Mouse (Mus musculus) gastrocnemius, adult 2 months (tissue): Measurements from ENCODE around the gene Fbf1. TPM values are rescaled to one million over a fixed set of nuclear protein-coding genes. Genes with fewer than 3 reads are reported as not detected.

Experiments used
- DNase-seq: peaks from one replicate; pipeline ENCODE4 v3.0.0; 2022
- H3K27ac ChIP-seq: fragments of 200-600 bp; 2 replicates; pipeline ENCODE4 v1.8.1; 2022; ENCODE audit warnings: mild to moderate bottlenecking
- H3K4me3 ChIP-seq: fragments of 200-600 bp; 2 replicates; pipeline ENCODE4 v1.8.1; 2022; ENCODE audit warnings: mild to moderate bottlenecking, moderate library complexity
- CTCF ChIP-seq: fragments of 200-600 bp; IDR thresholded peaks from 2 replicates; pipeline ENCODE4 v1.8.1; 2022; ENCODE audit warnings: antibody characterized with exemption, mild to moderate bottlenecking, moderate library complexity
- intact Hi-C: fragments of 180-260 bp; cut with DNase I; formaldehyde crosslinking; loops from one replicate; pipeline ENCODE4 v1.15.1; 2025
- long read RNA-seq, 2 experiments: library from polyadenylated mRNA; stranded (forward); transcript quantifications; one replicate each; pipeline ENCODE4 v2.0.0; 2021
- total RNA-seq, 2 experiments: library from RNA; stranded (reverse); gene quantifications; 2 replicates each; pipeline ENCODE4 v1.2.3; 2021

Fbf1 gene
- total RNA-seq: 10 to 100 TPM; 10.5 to 11.5 TPM
- long read RNA-seq, experiment 1, partial matches to known transcripts: 4 of 9 reads
- long read RNA-seq, experiment 1, other reads (novel, unspliced or antisense): 5 of 9 reads
- long read RNA-seq, experiment 2, full-length matches to known transcripts: 2 of 9 reads
- long read RNA-seq, experiment 2, partial matches to known transcripts: 2 of 9 reads
- long read RNA-seq, experiment 2, other reads (novel, unspliced or antisense): 5 of 9 reads

DNA sequence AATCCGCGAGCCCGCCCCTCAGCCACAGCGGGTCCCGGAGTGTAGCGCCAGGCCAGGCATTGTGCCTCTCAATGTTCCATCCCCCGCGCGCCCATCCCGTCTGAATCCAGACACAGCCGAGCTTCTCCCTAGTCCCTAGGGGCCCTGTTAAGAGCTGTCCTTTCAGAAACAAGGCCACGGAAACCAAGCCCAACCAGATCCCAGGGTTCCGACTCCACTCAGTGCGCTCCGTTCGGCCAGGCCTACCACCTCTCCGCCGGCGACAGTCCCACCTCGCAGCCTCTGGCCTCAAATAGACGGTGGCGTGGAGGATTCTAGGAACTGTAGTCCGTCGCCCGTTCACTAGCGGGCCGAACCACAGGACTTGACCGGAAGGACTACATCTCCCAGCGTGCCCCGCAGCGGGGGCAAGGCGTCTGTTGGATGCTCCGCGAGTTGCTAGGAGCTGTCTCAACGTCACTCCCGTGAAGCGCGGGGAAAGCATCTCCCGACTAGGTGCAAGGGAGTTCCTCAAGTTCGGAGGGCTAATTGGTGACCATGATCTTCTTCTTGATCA lies at the start of gene Fbf1:
Fbf1 (minus strand) TSS at position 283 of the 556 bp plus-strand sequence.
- intact Hi-C loops: no loop called here
- peak within 1 kb of the TSS; percentile 89 for H3K27ac ChIP-seq
- TF ChIP-seq CTCF: peak; percentile 2; the same call in 1 of the 2 replicates
- peak within 1 kb of the TSS; percentile 88 for H3K4me3 ChIP-seq
- peak; percentile 96 for DNase-seq

DNA sequence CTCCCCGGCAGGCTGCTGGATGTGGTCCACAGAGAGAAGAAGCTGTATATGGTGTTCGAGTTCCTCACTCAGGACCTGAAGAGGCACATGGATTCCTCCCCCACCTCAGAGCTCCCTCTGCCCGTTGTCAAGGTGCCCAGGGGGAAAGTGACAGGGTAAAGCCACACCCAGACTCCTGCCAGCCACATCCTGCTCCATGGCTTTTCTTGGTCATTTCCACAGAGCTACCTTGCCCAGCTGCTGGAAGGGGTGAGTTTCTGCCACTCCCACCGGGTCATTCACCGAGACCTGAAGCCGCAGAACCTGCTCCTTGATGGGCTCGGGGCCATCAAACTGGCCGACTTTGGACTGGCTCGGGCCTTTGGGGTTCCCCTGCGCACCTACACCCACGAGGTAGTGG lies 48.6 kb upstream of the Fbf1 start:
- intact Hi-C loops: no loop called here
- Histone ChIP-seq H3K27ac (no peak overlapping the region), H3K4me3 (no peak overlapping the region)
- TF ChIP-seq CTCF: no peak
- no peak for DNase-seq

DNA sequence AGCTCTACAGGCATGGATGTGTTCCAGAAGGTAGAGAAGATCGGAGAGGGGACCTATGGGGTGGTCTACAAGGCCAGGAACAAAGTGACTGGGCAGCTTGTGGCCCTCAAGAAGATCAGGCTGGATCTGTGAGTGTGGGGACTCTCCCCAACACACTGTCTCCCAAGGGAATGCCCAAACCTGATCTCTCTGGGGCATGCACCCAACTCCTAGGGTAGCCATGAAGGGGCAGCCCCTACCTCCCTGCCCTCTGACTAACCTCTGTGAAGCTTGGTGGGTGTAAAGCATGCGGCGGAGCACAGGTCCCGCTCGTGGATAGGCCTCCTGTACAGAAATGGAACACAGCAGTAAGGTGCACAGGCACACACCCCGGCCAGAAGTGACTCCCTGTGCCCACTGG lies 48.0 kb upstream of the Fbf1 start:
- intact Hi-C loops: no loop called here
- no peak for TF ChIP-seq CTCF
- no peak for DNase-seq
- no peak overlapping the region for H3K27ac ChIP-seq
- H3K4me3 ChIP-seq: no peak overlapping the region

DNA sequence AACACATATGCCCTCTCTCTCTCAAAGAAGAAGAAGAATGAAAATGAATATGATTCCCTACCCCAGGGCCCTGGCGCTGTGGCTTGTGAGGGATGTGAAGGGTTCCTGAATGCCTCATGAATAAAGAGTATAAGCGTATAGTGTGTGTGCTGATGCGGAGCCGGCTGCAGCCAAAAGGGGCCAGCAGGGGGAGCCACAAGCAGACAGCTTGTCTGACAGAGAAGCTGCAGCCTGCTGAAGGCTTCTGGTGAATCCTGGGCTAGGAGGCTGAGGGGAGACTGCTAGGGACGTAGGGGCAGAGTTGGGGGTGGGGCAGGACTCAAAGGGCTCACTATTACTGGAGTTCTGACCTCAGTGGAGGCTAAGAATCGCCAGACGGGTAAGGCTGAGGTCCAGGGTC lies 47.2 kb upstream of the Fbf1 start:
- intact Hi-C loops: no loop called here
- H3K4me3 ChIP-seq: no peak overlapping the region
- H3K27ac ChIP-seq: no peak overlapping the region
- no peak for DNase-seq
- peak; percentile 40 for TF ChIP-seq CTCF

DNA sequence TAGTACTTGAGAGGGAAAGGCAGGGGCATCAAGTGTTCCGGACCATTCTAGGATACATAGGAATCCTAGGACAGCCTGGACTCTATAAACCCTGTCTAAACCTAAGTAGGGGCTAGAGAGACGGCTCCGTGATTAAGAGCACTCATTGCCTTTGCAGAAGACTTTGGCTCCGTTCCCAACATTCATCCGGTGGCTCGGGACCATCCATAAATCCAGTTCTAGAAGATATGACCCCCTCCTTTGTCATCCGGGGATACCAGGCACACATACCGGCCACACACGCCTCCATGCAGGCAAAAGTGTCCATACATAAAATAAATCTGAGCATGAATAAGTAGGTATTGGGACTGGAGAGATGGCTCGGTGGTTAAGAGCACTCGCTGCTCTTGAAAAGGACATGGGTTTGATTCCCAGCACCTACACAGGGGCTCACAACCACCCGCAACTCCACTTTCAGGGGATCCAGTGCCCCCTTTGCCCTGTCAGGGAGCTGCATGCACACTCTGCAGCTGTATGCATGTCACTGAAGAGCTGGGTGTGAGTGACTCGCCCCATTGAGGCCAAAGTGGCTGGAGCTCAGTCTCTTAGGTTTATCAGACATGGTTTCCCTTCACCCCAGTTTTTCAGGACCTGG lies 46.0 kb upstream of the Fbf1 start:
- H3K4me3 ChIP-seq: no peak overlapping the region
- DNase-seq: no peak
- intact Hi-C loops: no loop called here
- H3K27ac ChIP-seq: no peak overlapping the region
- TF ChIP-seq CTCF: no peak

DNA sequence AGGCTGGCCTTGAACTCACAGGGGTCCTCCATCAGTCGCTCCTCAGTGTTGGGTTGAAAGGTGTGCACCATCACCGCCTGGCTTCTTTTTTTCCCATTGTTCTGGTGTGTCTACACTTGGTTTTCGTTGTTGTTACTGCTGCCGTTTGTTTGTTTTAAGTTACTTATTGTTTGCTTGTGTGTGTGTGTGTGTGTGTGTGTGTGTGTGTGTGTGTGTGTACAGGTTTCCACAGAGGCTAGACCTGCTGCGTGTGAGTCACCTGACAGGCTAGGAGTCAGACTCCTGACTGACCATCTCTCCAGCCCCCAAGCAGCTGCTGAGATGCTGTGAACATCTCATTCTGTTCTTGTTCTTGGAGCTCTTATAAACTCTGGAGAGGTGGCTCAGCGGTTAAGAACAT lies 44.9 kb upstream of the Fbf1 start:
- no peak overlapping the region for H3K4me3 ChIP-seq
- TF ChIP-seq CTCF: no peak
- H3K27ac ChIP-seq: no peak overlapping the region
- no peak for DNase-seq
- intact Hi-C loops: no loop called here

DNA sequence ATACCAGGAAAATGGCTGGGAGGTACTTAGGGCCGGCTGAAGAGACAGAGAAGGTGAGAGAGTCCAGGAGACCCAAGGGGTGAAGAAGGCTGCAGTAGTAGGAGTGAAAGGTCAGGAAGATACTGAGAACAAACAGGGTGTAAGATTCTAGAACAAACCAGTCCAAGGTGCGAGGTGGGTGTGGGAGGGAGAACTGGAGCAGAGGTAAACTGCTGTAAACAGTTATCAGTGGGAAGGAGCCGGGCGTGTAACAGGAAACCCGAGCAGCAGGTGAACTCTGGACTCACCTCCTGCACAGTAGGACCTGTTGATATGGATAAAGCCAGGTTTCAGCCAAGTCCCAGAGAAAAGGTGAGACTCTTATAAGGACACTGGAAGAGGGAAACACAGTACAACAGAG lies 42.7 kb upstream of the Fbf1 start:
- intact Hi-C loops: no loop called here
- H3K4me3 ChIP-seq: no peak overlapping the region
- no peak for DNase-seq
- no peak overlapping the region for H3K27ac ChIP-seq
- no peak for TF ChIP-seq CTCF

DNA sequence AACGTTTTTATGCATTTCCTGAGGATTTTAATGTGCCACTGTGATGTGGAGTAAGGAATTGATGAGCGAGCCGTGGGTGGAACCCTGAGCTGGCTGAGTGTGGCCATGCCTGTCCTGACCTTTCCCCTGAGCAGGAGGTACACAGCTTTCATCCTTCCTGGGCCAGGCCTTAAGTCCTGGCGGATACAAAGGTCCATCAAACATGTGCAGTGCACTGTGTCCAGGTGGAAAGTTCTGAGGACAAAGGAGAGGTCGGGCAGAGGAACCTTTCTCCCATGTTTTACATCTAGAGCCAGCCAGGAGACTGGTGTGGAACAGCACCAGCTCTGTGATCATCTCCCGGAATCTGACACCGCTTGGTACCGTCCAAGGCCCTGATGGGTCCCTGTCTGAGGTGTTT lies 41.3 kb upstream of the Fbf1 start:
- intact Hi-C loops: no loop called here
- Histone ChIP-seq H3K4me3 (no peak overlapping the region), H3K27ac (no peak overlapping the region)
- DNase-seq: no peak
- TF ChIP-seq CTCF: no peak

DNA sequence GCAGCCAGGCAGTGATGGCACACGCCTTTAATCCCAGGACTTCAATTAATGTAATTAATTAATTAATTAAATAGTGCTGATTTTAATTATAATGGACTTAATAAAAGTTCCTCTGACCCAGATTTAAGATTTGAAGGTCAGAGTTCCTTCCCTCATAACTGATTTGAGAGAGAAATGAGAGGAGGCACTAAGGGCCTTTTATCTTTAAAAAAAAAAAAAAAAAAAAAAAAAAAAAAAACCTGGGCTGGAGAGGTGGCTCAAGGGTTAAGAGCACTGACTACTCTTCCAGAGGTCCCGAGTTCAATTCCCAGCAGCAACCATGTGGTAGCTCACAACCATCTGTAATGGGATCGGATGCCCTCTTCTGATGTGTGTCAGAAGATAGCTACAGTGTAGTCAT lies 40.7 kb upstream of the Fbf1 start:
- TF ChIP-seq CTCF: no peak
- Histone ChIP-seq H3K27ac (no peak overlapping the region), H3K4me3 (no peak overlapping the region)
- intact Hi-C loops: no loop called here
- no peak for DNase-seq

DNA sequence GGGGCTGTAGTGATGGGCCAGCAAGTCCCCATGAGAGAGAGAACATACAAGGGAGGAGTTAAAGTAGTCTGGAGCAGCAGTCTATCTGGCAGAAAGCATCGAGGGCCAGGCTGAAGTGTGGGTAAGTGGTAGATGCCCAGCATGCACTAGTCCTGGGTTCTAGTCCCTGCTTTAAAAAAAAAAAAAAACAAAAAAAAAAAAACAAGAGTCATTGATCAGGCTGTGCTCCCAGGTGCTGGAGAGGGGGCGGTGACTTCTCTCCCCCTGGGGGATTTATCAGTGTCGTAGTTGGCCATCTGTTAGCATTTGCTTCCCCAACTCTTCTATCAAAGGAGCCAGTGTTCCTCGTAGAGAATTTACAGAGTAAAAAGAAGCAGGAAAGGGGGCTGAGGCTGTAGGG lies 38.7 kb upstream of the Fbf1 start:
- Histone ChIP-seq H3K4me3 (no peak overlapping the region), H3K27ac (no peak overlapping the region)
- DNase-seq: no peak
- intact Hi-C loops: no loop called here
- no peak for TF ChIP-seq CTCF

DNA sequence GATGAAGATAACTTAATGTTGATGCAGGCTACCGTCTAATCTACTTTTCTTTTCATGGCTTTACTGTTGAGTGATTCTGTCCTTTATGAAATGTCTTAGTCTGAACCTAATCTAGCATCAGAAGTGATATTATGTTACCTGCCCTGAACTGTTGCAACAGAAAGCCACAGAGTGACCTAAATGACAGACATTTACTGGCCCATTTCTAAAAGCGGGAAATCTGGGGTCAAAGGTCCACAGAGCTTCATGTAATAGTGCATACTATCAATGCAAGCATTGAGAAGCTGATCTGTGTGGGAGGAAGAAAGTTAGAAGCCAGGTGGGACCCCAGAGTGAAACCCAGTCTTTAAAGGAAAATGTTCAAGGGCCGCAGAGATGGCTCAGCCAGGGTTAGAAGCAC lies 35.2 kb upstream of the Fbf1 start:
- no peak for DNase-seq
- no peak for TF ChIP-seq CTCF
- H3K27ac ChIP-seq: no peak overlapping the region
- intact Hi-C loops: no loop called here
- H3K4me3 ChIP-seq: no peak overlapping the region

DNA sequence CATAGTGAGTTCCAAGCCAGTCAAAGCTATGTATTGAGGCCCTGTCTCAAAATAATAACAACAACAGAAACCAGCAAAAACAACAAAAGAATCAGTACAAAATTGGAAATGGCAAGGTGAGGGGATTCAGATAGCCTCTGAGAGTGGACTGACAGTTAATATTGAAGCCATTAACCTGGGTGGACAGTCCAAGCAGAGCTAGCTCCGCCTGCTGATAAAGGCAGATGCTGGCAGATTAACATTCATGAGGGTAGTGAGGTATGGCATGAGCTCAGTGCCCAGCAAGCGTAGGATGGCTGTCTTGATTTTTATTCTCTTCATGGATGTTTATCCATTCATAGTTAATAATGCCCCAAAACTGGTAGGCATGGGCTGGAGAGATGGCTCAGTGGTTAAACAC lies 33.2 kb upstream of the Fbf1 start:
- DNase-seq: no peak
- Histone ChIP-seq H3K4me3 (no peak overlapping the region), H3K27ac (no peak overlapping the region)
- TF ChIP-seq CTCF: no peak
- intact Hi-C loops: no loop called here

DNA sequence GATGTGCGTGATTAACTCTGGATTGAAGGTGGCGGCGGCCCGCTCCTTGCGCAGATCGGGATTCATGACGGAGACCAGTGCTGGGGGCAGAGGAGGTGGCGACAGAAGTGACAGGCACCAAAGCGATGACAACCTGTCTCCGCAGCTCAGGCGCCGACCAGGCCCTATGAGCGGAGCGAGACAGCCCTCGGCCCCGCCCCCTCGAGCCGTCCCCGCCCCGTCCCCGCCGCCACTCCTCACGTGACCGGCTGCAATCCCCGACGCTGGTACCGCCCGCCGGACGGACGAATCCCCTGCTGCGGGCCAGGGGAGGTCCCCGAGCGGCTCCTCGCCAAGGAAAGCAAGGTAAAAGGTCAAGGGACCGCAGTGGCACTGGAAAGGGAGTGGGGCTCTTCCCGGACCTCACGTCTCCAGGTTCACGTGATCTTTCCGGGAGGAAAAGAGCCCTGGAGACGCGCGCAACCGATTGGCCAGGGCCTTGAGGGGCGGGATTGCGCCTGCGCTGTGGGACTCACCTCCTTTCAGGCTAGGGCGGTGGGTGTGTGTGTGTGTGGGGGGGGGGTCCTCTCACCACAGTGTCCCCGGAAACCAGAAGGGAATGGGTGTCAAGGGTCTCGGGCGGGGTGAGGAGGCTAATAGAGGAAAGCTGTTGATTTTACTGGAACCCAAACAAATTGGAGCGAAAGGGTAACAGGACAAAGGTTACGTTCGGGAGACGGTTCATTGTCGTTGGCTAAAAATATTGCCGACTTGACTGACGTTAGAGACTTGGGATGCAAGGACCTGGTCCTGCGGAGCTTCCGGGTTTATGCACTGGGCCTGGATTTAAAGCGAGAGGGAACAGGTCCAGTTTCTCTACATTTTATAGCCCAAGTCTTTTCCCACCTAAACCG lies 30.9 kb upstream of the Fbf1 start, which contains the start of the genes Ten1 and Acox1:
Ten1 (plus strand) TSS at position 217 of the 893 bp plus-strand sequence.
Acox1 (minus strand) TSS at position 407 of the 893 bp plus-strand sequence.
- DNase-seq: peak; percentile 98
- intact Hi-C loops: loop anchor here (2.0 kb wide), 1 partner anchor 112 kb away; the partner anchor contains the start of gene Wbp2
- Histone ChIP-seq H3K27ac (peak within 1 kb of the TSS; percentile 97), H3K4me3 (peak within 1 kb of the TSS; percentile 86)
- no peak for TF ChIP-seq CTCF
